Mouse (Mus musculus) lung, postnatal 0 days (tissue): ENCODE data around the gene Bglap. TPM values are rescaled to one million over a fixed set of nuclear protein-coding genes. Genes with fewer than 3 reads are reported as not detected.

Experiments used
- ATAC-seq: fragments of 200-750 bp; cut with Nextera tagmentation; 2 replicates; pipeline ENCODE4 v1.8.0; 2017; ENCODE audit warnings: moderate library complexity
- DNase-seq: peaks from one replicate; pipeline ENCODE4 v3.0.0-alpha.2; 2016; ENCODE audit warnings: low spot score
- H3K27ac ChIP-seq: fragments of 300-500 bp; sonication (generic); 2 replicates; pipeline ENCODE4 v1.5.1; 2014; ENCODE audit warnings: antibody characterized with exemption, mild to moderate bottlenecking, low read length, mixed read lengths
- H3K27me3 ChIP-seq: fragments of 300-500 bp; sonication (generic); replicated peaks from 2 replicates; pipeline ENCODE4 v1.6.1; 2014; ENCODE audit warnings: low read length, mixed read lengths; ENCODE audit not compliant: insufficient read depth
- H3K36me3 ChIP-seq: fragments of 300-500 bp; sonication (generic); 2 replicates; pipeline ENCODE4 v1.6.1; 2014; ENCODE audit warnings: low read length, mixed read lengths; ENCODE audit not compliant: insufficient read depth
- H3K4me1 ChIP-seq: fragments of 300-500 bp; sonication (generic); 2 replicates; pipeline ENCODE4 v1.6.1; 2014; ENCODE audit warnings: antibody characterized with exemption, low read depth, low read length, mixed read lengths; ENCODE audit not compliant: insufficient read depth
- H3K4me2 ChIP-seq: fragments of 300-500 bp; sonication (generic); replicated peaks from 2 replicates; pipeline ENCODE4 v1.6.1; 2014; ENCODE audit warnings: low read depth, mild to moderate bottlenecking, low read length, moderate library complexity, mixed read lengths
- H3K4me3 ChIP-seq: fragments of 300-500 bp; sonication (generic); 2 replicates; pipeline ENCODE4 v1.5.1; 2014; ENCODE audit warnings: low read depth, low read length
- H3K9ac ChIP-seq: fragments of 300-500 bp; sonication (generic); replicated peaks from 2 replicates; pipeline ENCODE4 v1.6.1; 2014; ENCODE audit warnings: low read depth, mild to moderate bottlenecking
- H3K9me3 ChIP-seq: fragments of 300-500 bp; sonication (generic); 2 replicates; pipeline ENCODE4 v1.6.1; 2016; ENCODE audit warnings: low read length, mixed read lengths
- CTCF ChIP-seq: IDR thresholded peaks from 2 replicates; pipeline ENCODE4 v1.5.1; 2016; ENCODE audit warnings: antibody characterized with exemption, mild to moderate bottlenecking
- EP300 ChIP-seq: IDR thresholded peaks from 2 replicates; pipeline ENCODE4 v1.6.1; 2016; ENCODE audit warnings: antibody characterized with exemption, mild to moderate bottlenecking, control low read depth
- WGBS: fragments of 180-500 bp; shearing (Covaris S2); extraction: QIAGEN DNeasy Blood & Tissue Kit; methylation state at CpG from one replicate; pipeline ENCODE4 v1.1.7; 2014; 5-methylcytosine and 5-hydroxymethylcytosine counted together
- polyA plus RNA-seq: library from polyadenylated mRNA; unstranded; fragments of >200 nt; fragmentation: Nextera tagmentation; extraction: Ambion mirVana; gene quantifications from 2 replicates; pipeline ENCODE4 v1.2.1, GENCODE M21; 2015

Gene Bglap
- polyA plus RNA-seq, 1 experiment from 2014 or later, result not detected

DNA sequence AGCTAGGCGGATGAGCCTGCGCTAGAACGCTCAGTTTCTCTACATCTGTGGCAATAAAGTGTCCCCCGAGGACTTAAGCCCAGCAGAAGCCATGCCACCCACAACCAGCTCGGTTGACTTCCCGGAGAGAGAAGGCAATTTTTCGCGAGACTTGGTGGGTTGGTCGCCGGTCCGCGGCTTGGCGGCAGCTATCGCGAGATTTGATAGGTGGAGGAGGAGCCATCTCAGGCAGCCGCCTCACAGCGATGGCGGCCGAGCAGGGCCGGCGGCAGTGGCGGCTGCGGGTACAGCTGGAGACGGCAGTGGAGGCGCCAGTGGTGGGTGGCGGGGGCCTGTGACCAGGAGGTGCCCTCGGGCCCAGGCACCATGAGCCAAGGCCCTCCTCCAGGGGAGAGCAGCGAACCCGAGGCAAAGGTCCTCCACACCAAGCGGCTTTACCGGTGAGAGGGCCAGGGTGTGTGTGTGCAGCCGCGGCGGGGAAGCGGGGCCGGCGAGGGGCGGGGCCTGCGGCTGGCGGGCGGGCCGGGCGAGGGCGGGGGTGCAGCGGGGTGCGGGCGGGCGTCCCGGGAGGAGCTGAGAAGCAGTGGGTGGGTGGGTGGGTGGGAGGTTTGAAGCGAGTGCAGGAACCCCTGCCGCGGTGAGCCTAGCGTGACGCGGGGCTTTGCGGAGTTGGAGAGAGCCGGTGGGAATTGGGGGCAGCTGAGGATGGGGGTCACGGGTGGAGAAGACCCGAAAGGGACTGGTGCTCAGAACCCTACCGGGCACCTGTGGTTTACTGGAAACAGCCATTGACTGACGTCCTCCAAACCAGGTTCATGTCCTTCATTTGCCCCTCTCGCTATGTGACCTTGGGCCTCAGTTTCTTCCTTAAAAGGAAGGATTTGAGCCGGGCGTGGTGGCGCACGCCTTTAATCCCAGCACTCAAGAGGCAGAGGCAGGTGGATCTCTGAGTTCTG is 47.9 kb downstream of the Bglap start, which contains the start of the genes Tmem79 and Smg5:
Gene Tmem79 (minus strand): TSS at position 91 of the 956 bp plus-strand sequence.
Gene Smg5 (plus strand): TSS at position 203 of the 956 bp plus-strand sequence.
- WGBS, result 4% methylated on average over 49 of the region's 66 CpGs
- DNase-seq (peak; percentile 98), ATAC-seq (peak; percentile 94)
- H3K9ac ChIP-seq, result peak within 1 kb of the TSS; percentile 78
- H3K4me1 ChIP-seq, result peaks cover 4% of the 10 kb centered on the region; the same call in 1 of the 2 replicates
- no peaks in the 10 kb centered on the region for H3K27me3 ChIP-seq
- peak within 1 kb of the TSS; percentile 94 for H3K27ac ChIP-seq
- no peaks in the 10 kb centered on the region for H3K9me3 ChIP-seq
- TF ChIP-seq CTCF (no peak), EP300 (peak; percentile 62; the same call in 1 of the 2 replicates)
- no peaks in the 10 kb centered on the region for H3K36me3 ChIP-seq
- H3K4me2 ChIP-seq, result peak within 1 kb of the TSS; percentile 75
- peak within 1 kb of the TSS; percentile 91 for H3K4me3 ChIP-seq

GRCm38 (mm10) chr3:88335436-88336053 is 48.7 kb downstream of the Bglap start:
- under 1% methylated on average over 27 of the region's 27 CpGs for WGBS
- DNase-seq, result peak; percentile 19

DNA sequence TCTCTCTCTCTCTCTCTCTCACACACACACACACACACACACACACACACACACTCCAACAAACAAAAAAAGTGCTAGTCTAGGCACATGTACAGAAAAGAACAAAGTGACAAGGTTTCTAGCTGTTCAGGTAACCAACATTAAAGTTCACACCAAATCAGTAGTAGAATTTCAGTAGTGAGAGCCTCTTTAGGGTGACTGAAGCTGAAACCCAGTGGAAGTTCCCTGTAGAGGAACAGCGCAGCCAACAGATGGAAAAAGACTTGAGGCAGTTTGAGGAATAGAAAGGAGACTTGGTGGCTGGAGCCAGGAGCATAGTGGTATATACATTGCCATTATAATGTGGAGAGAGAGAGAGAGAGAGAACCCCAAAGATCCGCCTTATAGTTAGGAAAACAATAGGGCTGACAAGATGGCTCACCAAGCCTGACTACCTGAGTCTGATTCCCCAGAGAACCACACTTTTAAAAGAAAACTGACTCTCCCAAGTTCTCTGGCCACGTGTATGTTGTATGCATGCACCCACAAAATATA is 49.3 kb downstream of the Bglap start:
- Histone ChIP-seq H3K4me2 (peak overlapping the region; percentile 75), H3K9me3 (no peaks in the 10 kb centered on the region), H3K4me3 (peak overlapping the region; percentile 91; the same call in 1 of the 2 replicates), H3K9ac (peak overlapping the region; percentile 78; the same call in 1 of the 2 replicates), H3K27ac (peak overlapping the region; percentile 94; the same call in 1 of the 2 replicates), H3K4me1 (peaks cover 4% of the 10 kb centered on the region; the same call in 1 of the 2 replicates), H3K27me3 (no peaks in the 10 kb centered on the region), H3K36me3 (no peaks in the 10 kb centered on the region)
- WGBS, result 18% methylated on average over 3 of the region's 3 CpGs
- DNase-seq (no peak), ATAC-seq (no peak)
- TF ChIP-seq CTCF (no peak), EP300 (no peak)

More at GRCm38 (mm10) chr3:88335436-88336053, 48.7 kb downstream of the Bglap start:
- no peak for TF ChIP-seq EP300
- TF ChIP-seq CTCF, result no peak
- Histone ChIP-seq H3K27ac (peak overlapping the region; percentile 94), H3K9me3 (no peaks in the 10 kb centered on the region), H3K4me2 (peak overlapping the region; percentile 75), H3K4me3 (peak overlapping the region; percentile 91), H3K9ac (peak overlapping the region; percentile 78), H3K36me3 (no peaks in the 10 kb centered on the region), H3K4me1 (peaks cover 4% of the 10 kb centered on the region; the same call in 1 of the 2 replicates), H3K27me3 (no peaks in the 10 kb centered on the region)
- ATAC-seq, result peak; percentile 24

DNA sequence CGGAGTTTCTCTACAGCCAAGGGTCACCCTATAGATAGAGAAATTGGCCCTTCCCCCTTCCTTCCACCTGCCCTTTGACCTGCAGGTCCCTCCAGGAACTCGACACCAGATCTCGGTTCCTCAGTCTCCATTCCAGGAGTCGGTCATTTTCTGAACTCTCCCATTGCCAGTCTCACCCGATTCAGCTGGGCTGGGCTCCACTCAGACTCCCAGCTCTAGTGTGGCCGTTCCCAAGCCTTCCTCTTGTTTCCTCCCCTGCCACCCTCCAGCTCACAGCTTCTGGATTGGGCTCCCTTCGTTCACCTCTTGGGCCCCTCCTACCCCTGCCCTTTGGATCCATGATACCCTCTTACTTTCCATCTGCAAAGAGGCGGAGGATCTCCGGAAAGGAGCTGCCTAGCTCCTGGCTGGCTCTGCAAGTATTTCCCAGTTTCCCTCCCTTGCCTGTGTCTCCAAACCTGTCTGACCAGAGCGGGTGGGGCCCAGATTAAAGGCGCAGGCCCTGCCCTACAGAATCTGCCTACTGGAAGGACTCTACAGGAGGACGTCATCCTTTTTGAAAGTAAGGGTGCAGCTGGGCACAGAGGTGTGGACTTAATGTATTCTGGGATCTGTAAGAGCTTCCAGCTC is 50.1 kb downstream of the Bglap start:
- DNase-seq, result peak; percentile 83
- H3K27ac ChIP-seq, result peak overlapping the region; percentile 75

More for the DNA sequence above, 50.1 kb downstream of the Bglap start:
- Histone ChIP-seq H3K9ac (peak overlapping the region; percentile 26; the same call in 1 of the 2 replicates), H3K4me1 (peaks cover 4% of the 10 kb centered on the region; the same call in 1 of the 2 replicates), H3K27me3 (no peaks in the 10 kb centered on the region), H3K36me3 (0 out of 2 replicates have a peak, but pooled peaks cover 5% of the 10 kb centered on the region), H3K4me2 (peak overlapping the region; percentile 50), H3K9me3 (no peaks in the 10 kb centered on the region), H3K4me3 (peak overlapping the region; percentile 15; the same call in 1 of the 2 replicates)
- WGBS, result 38% methylated on average over 12 of the region's 12 CpGs
- no peak for TF ChIP-seq CTCF
- TF ChIP-seq EP300, result no peak
- ATAC-seq, result peak; percentile 37

Other genes with a start within 250 kb of the Bglap start
- gene Mef2d, start 242.1 kb downstream of the Bglap start, polyA plus RNA-seq, result 14.4 and 15.4 TPM in 2 replicates
- gene Rhbg, start 129.8 kb downstream of the Bglap start, polyA plus RNA-seq, result 3.9 and 4.9 TPM in 2 replicates
- gene Gm38392, start 97.3 kb downstream of the Bglap start, polyA plus RNA-seq, result 1.8 and 2.0 TPM in 2 replicates
- gene Tsacc, start 87.5 kb downstream of the Bglap start, polyA plus RNA-seq, result 10.8 and 13.1 TPM in 2 replicates
- gene Cct3, start 87.3 kb downstream of the Bglap start, polyA plus RNA-seq, result 173 and 177 TPM in 2 replicates
- 273 and 278 TPM in 2 replicates for gene Glmp, start 59.4 kb downstream of the Bglap start, polyA plus RNA-seq
- gene Tmem79, start 48.3 kb downstream of the Bglap start, polyA plus RNA-seq, result 9.0 and 9.6 TPM in 2 replicates
- gene Smg5, start 48.2 kb downstream of the Bglap start, polyA plus RNA-seq, result 19.7 and 19.8 TPM in 2 replicates
- 4.3 and 5.3 TPM in 2 replicates for gene Paqr6, start 19.9 kb downstream of the Bglap start, polyA plus RNA-seq
- 0.14 and 0.39 TPM in 2 replicates for gene Bglap3, start 11.7 kb downstream of the Bglap start, polyA plus RNA-seq
- gene Bglap2, start 5.8 kb downstream of the Bglap start, polyA plus RNA-seq, result not detected in 2 replicates
- 27.9 and 30.6 TPM in 2 replicates for gene Pmf1, start 25.9 kb upstream of the Bglap start, polyA plus RNA-seq
- 9.3 and 11.3 TPM in 2 replicates for gene Slc25a44, start 40.7 kb upstream of the Bglap start, polyA plus RNA-seq
- gene Sema4a, start 76.7 kb upstream of the Bglap start, polyA plus RNA-seq, result 9.0 and 9.2 TPM in 2 replicates
- gene Lmna, start 125.5 kb upstream of the Bglap start, polyA plus RNA-seq, result 185 and 216 TPM in 2 replicates
- 2.6 and 3.4 TPM in 2 replicates for gene Mex3a, start 147.9 kb upstream of the Bglap start, polyA plus RNA-seq
- gene Rab25, start 163.8 kb upstream of the Bglap start, polyA plus RNA-seq, result 61.4 and 61.8 TPM in 2 replicates
- 138 and 143 TPM in 2 replicates for gene Lamtor2, start 168.6 kb upstream of the Bglap start, polyA plus RNA-seq
- 18.4 and 22.6 TPM in 2 replicates for gene Ubqln4, start 169.3 kb upstream of the Bglap start, polyA plus RNA-seq
- gene Ssr2, start 191.4 kb upstream of the Bglap start, polyA plus RNA-seq, result 306 and 384 TPM in 2 replicates
- 170 and 229 TPM in 2 replicates for gene Arhgef2, start 221.5 kb upstream of the Bglap start, polyA plus RNA-seq